Mouse (Mus musculus): ENCODE data around the gene Olfr572. TPM values are rescaled to one million over a fixed set of nuclear protein-coding genes. Genes with fewer than 3 reads are reported as not detected.
A peak's percentile ranks its signal among the peaks of the same experiment; 100 is the strongest.

Gene Olfr572
- total and polyA plus RNA-seq, 3 experiments, result not detected

DNA sequence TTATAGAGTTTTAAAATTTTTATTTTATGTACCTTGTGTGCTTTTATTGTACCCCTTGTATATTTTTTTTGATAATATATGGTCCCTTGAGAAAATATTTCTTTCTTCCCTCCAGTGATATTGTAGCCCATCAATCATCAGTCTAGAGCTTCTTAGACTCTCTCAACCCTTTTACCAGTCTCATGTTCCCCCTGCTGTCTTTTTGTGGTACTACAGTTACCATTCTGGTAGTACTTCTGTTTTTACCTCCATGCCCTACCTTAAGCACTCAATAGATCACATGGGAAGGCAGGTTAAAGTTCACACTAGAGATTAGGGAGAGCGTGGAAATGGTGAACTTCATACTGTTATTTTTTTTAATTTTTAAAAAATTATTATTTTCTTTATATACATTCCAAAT is 4.6 kb upstream of the Olfr572 start:
- DNase-seq, result no peak
- Histone ChIP-seq H3K79me2 (replicated peaks; ENCODE audit: control insufficient read depth, insufficient read depth, low read length) (no peaks in the 10 kb centered on the region), H3K36me3 (ENCODE audit: control insufficient read depth, insufficient read depth, low read length) (no peaks in the 10 kb centered on the region), H3K4me1 (ENCODE audit: control insufficient read depth, insufficient read depth, low read length) (no peaks in the 10 kb centered on the region), H3K27me3 (ENCODE audit: control insufficient read depth, insufficient read depth, low read length) (no peaks in the 10 kb centered on the region), H3K4me3 (no peak overlapping the region), H3K9ac (ENCODE audit: low read depth, low read length) (no peak overlapping the region), H3K27ac (no peak overlapping the region)
- WGBS, result 3% methylated on average over 1 of the region's 1 CpGs
- intact Hi-C loops (cut with DNase I), result loop anchor here (1.0 to 2.0 kb wide), 2 partner anchors 257 to 406 kb away; no protein-coding TSS in a partner anchor
- TF ChIP-seq EP300 (IDR thresholded peaks at IDR 0.05; ENCODE audit: insufficient read depth, low read depth, low read length) (no peak), CTCF (IDR thresholded peaks at IDR 0.05) (peak; percentile 71), POLR2A (IDR thresholded peaks at IDR 0.05; ENCODE audit: insufficient read depth, low read depth, low read length) (no peak)

DNA sequence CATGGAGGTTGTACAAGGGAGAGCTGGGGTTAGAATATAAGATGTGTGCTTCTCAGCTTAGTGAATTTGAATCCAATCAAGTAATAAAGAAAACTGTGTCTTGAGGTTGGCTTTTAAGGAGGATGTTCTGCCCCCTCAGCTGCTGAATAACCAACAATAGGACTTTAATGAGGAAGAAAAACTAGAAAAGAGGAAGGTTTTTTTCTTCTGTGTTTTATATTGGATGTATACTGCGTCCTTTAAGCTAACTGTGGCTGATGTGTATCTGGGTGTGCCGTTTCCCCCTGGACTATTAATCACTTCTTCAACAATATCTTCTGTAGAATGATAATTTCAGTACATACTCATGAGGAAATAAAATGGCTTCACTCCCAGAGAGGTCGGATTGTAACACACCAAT is 2.9 kb downstream of the Olfr572 start:
- 62% methylated on average over 3 of the region's 3 CpGs for WGBS
- no peaks in the 10 kb centered on the region for H3K4me1 ChIP-seq (ENCODE audit: control insufficient read depth, insufficient read depth, low read length)
- H3K4me3 ChIP-seq, result no peak overlapping the region
- no peaks in the 10 kb centered on the region for H3K27me3 ChIP-seq (ENCODE audit: control insufficient read depth, insufficient read depth, low read length)
- no peak for DNase-seq
- no peak overlapping the region for H3K9ac ChIP-seq (ENCODE audit: low read depth, low read length)
- intact Hi-C loops (cut with DNase I), result no loop called here
- no peaks in the 10 kb centered on the region for H3K36me3 ChIP-seq (ENCODE audit: control insufficient read depth, insufficient read depth, low read length)
- H3K79me2 ChIP-seq (replicated peaks; ENCODE audit: control insufficient read depth, insufficient read depth, low read length), result no peaks in the 10 kb centered on the region
- no peak for TF ChIP-seq CTCF (IDR thresholded peaks at IDR 0.05)
- TF ChIP-seq POLR2A (IDR thresholded peaks at IDR 0.05; ENCODE audit: insufficient read depth, low read depth, low read length), result no peak
- TF ChIP-seq EP300 (IDR thresholded peaks at IDR 0.05; ENCODE audit: insufficient read depth, low read depth, low read length), result no peak
- no peak overlapping the region for H3K27ac ChIP-seq

DNA sequence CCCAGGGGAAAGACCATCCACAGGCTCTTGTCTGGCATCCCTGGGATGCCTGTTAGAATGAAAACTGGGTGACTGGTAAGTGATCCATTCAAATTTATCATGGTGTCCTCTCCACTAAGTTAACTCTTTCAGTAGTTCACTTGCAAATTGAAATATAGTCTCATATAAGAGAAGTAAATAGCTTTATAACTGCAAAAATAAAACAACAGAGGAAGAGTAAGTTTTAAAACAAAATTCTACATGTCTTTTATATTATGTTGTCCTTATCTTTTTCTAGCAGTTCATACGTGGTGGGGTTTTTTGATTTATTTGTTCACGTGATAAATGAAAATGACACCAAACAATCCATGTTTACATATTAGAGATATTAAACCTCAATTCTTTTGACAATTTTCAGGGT is 18.3 kb downstream of the Olfr572 start, which contains the start of gene Olfr573-ps1:
Gene Olfr573-ps1, minus strand, starts transcription at position 101 of the 400 bp plus-strand sequence.
- H3K4me3 ChIP-seq, result no peak within 1 kb of the TSS
- H3K27ac ChIP-seq, result no peak within 1 kb of the TSS
- no peaks in the 10 kb centered on the region for H3K4me1 ChIP-seq (ENCODE audit: control insufficient read depth, insufficient read depth, low read length)
- no peak for DNase-seq
- no peaks in the 10 kb centered on the region for H3K36me3 ChIP-seq (ENCODE audit: control insufficient read depth, insufficient read depth, low read length)
- H3K27me3 ChIP-seq (ENCODE audit: control insufficient read depth, insufficient read depth, low read length), result no peaks in the 10 kb centered on the region
- H3K79me2 ChIP-seq (replicated peaks; ENCODE audit: control insufficient read depth, insufficient read depth, low read length), result no peaks in the 10 kb centered on the region
- WGBS, result 85% methylated on average over 2 of the region's 2 CpGs
- intact Hi-C loops (cut with DNase I), result no loop called here
- no peak within 1 kb of the TSS for H3K9ac ChIP-seq (ENCODE audit: low read depth, low read length)
- TF ChIP-seq CTCF (IDR thresholded peaks at IDR 0.05) (no peak), POLR2A (IDR thresholded peaks at IDR 0.05; ENCODE audit: insufficient read depth, low read depth, low read length) (no peak), EP300 (IDR thresholded peaks at IDR 0.05; ENCODE audit: insufficient read depth, low read depth, low read length) (no peak)

DNA sequence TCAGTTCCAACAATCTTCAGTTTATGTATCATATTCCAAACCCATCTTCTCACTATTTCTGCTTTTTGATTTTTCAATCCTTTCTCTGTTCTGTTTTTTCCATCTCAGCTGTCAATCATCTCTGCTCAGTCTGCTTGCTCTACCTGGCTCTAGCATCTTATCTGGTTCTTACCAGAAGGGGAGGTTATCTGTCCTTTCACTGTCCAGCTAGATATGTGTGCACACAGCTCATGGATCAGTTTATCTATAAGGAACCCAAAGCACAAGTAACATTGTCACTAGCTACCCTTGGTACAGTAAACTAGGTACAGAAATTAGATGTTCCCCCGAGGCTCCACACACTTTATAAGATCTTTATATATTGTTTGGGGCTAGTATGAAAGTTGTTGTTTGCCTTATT is 19.2 kb downstream of the Olfr572 start:
- no peak for DNase-seq
- Histone ChIP-seq H3K36me3 (ENCODE audit: control insufficient read depth, insufficient read depth, low read length) (no peaks in the 10 kb centered on the region), H3K27ac (no peak overlapping the region), H3K4me3 (no peak overlapping the region), H3K9ac (ENCODE audit: low read depth, low read length) (no peak overlapping the region), H3K79me2 (replicated peaks; ENCODE audit: control insufficient read depth, insufficient read depth, low read length) (no peaks in the 10 kb centered on the region), H3K4me1 (ENCODE audit: control insufficient read depth, insufficient read depth, low read length) (no peaks in the 10 kb centered on the region), H3K27me3 (ENCODE audit: control insufficient read depth, insufficient read depth, low read length) (no peaks in the 10 kb centered on the region)
- intact Hi-C loops (cut with DNase I), result no loop called here
- WGBS, result 75% methylated on average over 1 of the region's 1 CpGs
- no peak for TF ChIP-seq POLR2A (IDR thresholded peaks at IDR 0.05; ENCODE audit: insufficient read depth, low read depth, low read length)
- no peak for TF ChIP-seq CTCF (IDR thresholded peaks at IDR 0.05)
- no peak for TF ChIP-seq EP300 (IDR thresholded peaks at IDR 0.05; ENCODE audit: insufficient read depth, low read depth, low read length)

GRCm38 (mm10) chr7:102948167-102948566 is 24.0 kb downstream of the Olfr572 start, which contains the start of gene Olfr574:
TSS of gene Olfr574 (plus strand) at chr7:102948467.
- no peaks in the 10 kb centered on the region for H3K4me1 ChIP-seq (ENCODE audit: control insufficient read depth, insufficient read depth, low read length)
- no peak within 1 kb of the TSS for H3K27ac ChIP-seq
- no peak within 1 kb of the TSS for H3K9ac ChIP-seq (ENCODE audit: low read depth, low read length)
- TF ChIP-seq EP300 (IDR thresholded peaks at IDR 0.05; ENCODE audit: insufficient read depth, low read depth, low read length) (no peak), POLR2A (IDR thresholded peaks at IDR 0.05; ENCODE audit: insufficient read depth, low read depth, low read length) (no peak), CTCF (IDR thresholded peaks at IDR 0.05) (no peak)
- H3K4me3 ChIP-seq, result no peak within 1 kb of the TSS
- 88% methylated on average over 1 of the region's 1 CpGs for WGBS
- H3K36me3 ChIP-seq (ENCODE audit: control insufficient read depth, insufficient read depth, low read length), result no peaks in the 10 kb centered on the region
- no peaks in the 10 kb centered on the region for H3K27me3 ChIP-seq (ENCODE audit: control insufficient read depth, insufficient read depth, low read length)
- no peak for DNase-seq
- no peaks in the 10 kb centered on the region for H3K79me2 ChIP-seq (replicated peaks; ENCODE audit: control insufficient read depth, insufficient read depth, low read length)
- intact Hi-C loops (cut with DNase I), result no loop called here

DNA sequence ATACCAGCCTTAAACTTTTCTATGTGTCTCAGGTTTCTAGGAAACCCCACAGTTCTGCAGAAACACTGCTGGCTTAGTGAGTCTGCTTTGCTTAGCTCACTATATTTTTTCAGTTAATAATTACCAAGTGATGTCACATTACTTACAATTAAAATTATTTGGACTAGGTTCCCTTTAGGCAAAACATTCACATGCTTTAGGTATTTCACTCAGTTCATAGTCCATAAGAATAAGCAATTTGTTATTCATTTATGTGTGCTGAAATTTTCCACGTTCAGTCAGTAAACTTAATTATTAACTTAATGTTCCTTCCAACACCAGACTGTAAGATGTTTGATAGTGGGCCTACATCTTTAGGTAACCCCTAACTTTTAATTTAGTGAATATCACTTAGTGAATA is 26.5 kb downstream of the Olfr572 start:
- WGBS, result 59% methylated on average over 1 of the region's 1 CpGs
- Histone ChIP-seq H3K4me1 (ENCODE audit: control insufficient read depth, insufficient read depth, low read length) (no peaks in the 10 kb centered on the region), H3K27ac (no peak overlapping the region), H3K79me2 (replicated peaks; ENCODE audit: control insufficient read depth, insufficient read depth, low read length) (no peaks in the 10 kb centered on the region), H3K27me3 (ENCODE audit: control insufficient read depth, insufficient read depth, low read length) (no peaks in the 10 kb centered on the region), H3K4me3 (no peak overlapping the region), H3K9ac (ENCODE audit: low read depth, low read length) (no peak overlapping the region), H3K36me3 (ENCODE audit: control insufficient read depth, insufficient read depth, low read length) (no peaks in the 10 kb centered on the region)
- no peak for DNase-seq
- TF ChIP-seq POLR2A (IDR thresholded peaks at IDR 0.05; ENCODE audit: insufficient read depth, low read depth, low read length) (no peak), CTCF (IDR thresholded peaks at IDR 0.05) (no peak), EP300 (IDR thresholded peaks at IDR 0.05; ENCODE audit: insufficient read depth, low read depth, low read length) (no peak)
- intact Hi-C loops (cut with DNase I), result no loop called here

All from heart, adult 2 months (tissue).